In genomic region chr16:20701729-20702521, GRCm38 (mm10) we compare ENCODE assay signal across 9 mouse cellular contexts. TPM values are rescaled to one million over a fixed set of nuclear protein-coding genes. Genes with fewer than 3 reads are reported as not detected.
DNase-seq lines count a peak whose midpoint lies in the region; ATAC-seq and TF ChIP-seq lines count a peak whose summit lies in the region.
"Had no signal": no experiment of that assay in that cellular context is flagged by ENCODE, and none has a peak within 500 bp of the region (broad histone marks: within the 10 kb centered on the region; RNA-seq: fewer than 3 reads in every experiment).

No protein-coding gene starts in this region.

- no peak for ATAC-seq in heart, embryonic 16.5 days (replicated peaks; ENCODE audit: extremely low read depth, insufficient read depth, low FRiP score)
- ATAC-seq in hindbrain, embryonic 15.5 days (ENCODE audit: low FRiP score, low read depth): peak; percentile 9; the same call in 1 of the 2 replicates

- H3K4me1 ChIP-seq in heart, embryonic 16.5 days (ENCODE audit: control insufficient read depth, insufficient read depth, low read length): peaks cover 6% of the 10 kb centered on the region
- peaks cover 21% of the 10 kb centered on the region for H3K4me1 ChIP-seq in hindbrain, embryonic 15.5 days (replicated peaks)

- H3K4me3 ChIP-seq in heart, embryonic 16.5 days (ENCODE audit: low read length): no peak overlapping the region
- no peak overlapping the region for H3K4me3 ChIP-seq in hindbrain, embryonic 15.5 days
- H3K4me3 ChIP-seq in myocyte: no peak overlapping the region
- H3K4me3 ChIP-seq: megakaryocyte, embryonic 14.5 days had no signal

- no peaks in the 10 kb centered on the region for H3K79me2 ChIP-seq in myocyte (ENCODE audit: control insufficient read depth, insufficient read depth)

- no peak for TF ChIP-seq POLR2A in myocyte (IDR thresholded peaks at IDR 0.05; ENCODE audit: insufficient read length, low read depth)

- DNase-seq in heart, adult 9 months (ENCODE audit: low spot score in 2 of 2): no peak
- DNase-seq in embryo, embryonic 11 days: peak; percentile 40
- no peak for DNase-seq in cerebellum, adult 18-20 months
- no peak for DNase-seq in gastrocnemius, postnatal 4 days (ENCODE audit: low spot score in 2 of 2)
- no peak for DNase-seq in kidney, postnatal 25 days

- no peaks in the 10 kb centered on the region; the same call in 1 of the 2 replicates for H3K36me3 ChIP-seq in heart, embryonic 16.5 days (ENCODE audit: control insufficient read depth, insufficient read depth)
- peaks cover 27% of the 10 kb centered on the region for H3K36me3 ChIP-seq in hindbrain, embryonic 15.5 days
- no peaks in the 10 kb centered on the region for H3K36me3 ChIP-seq in myocyte (ENCODE audit: control insufficient read depth, insufficient read depth)

- no peak overlapping the region for H3ac ChIP-seq in myocyte (ENCODE audit: control insufficient read depth, insufficient read length)

- H3K4me2 ChIP-seq in heart, embryonic 16.5 days (ENCODE audit: low read depth, low read length): no peak overlapping the region
- no peak overlapping the region for H3K4me2 ChIP-seq in hindbrain, embryonic 15.5 days
- no peak overlapping the region for H3K4me2 ChIP-seq in myocyte (ENCODE audit: low read depth)

- no peak overlapping the region for H3K27ac ChIP-seq in heart, embryonic 16.5 days (ENCODE audit: low read length)
- H3K27ac ChIP-seq in hindbrain, embryonic 15.5 days (replicated peaks): peak overlapping the region; percentile 59

- 44% methylated on average over 12 of the region's 12 CpGs for WGBS in heart, embryonic 16.5 days
- 14% methylated on average over 12 of the region's 12 CpGs for WGBS in hindbrain, embryonic 15.5 days

- no peaks in the 10 kb centered on the region for H3K27me3 ChIP-seq in heart, embryonic 16.5 days (ENCODE audit: control insufficient read depth, insufficient read depth, low read length)
- no peaks in the 10 kb centered on the region for H3K27me3 ChIP-seq in hindbrain, embryonic 15.5 days
- no peaks in the 10 kb centered on the region for H3K27me3 ChIP-seq in myocyte (ENCODE audit: control insufficient read depth, insufficient read depth, insufficient read length)

- H3K9ac ChIP-seq in heart, embryonic 16.5 days (ENCODE audit: low read length): 0 out of 2 replicates have a peak overlapping the region, but pooled peaks have one; percentile 7
- H3K9ac ChIP-seq in hindbrain, embryonic 15.5 days: no peak overlapping the region

- H3K9me3 ChIP-seq in heart, embryonic 16.5 days (replicated peaks; ENCODE audit: control insufficient read depth, low read length): no peaks in the 10 kb centered on the region
- H3K9me3 ChIP-seq in hindbrain, embryonic 15.5 days: no peaks in the 10 kb centered on the region
- H3K9me3 ChIP-seq: megakaryocyte, embryonic 14.5 days had no signal

TF ChIP-seq in myocyte, 11 proteins besides CTCF, POLR2A, EP300 and RAD21:
- peak in 2 of 3 experiments; percentile 83 to 87 for TF ChIP-seq MYOD1 (IDR thresholded peaks at IDR 0.05; ENCODE audit: control insufficient read depth in 1 of 3, insufficient read length in 2 of 3, low read depth in 2 of 3)
- peak; percentile 63 to 95 (median 79) for TF ChIP-seq MYOG (IDR thresholded peaks at IDR 0.05; ENCODE audit: control insufficient read depth in 1 of 3, insufficient read depth in 1 of 3, insufficient read length in 2 of 3, low read depth in 2 of 3)
- peak; percentile 24 for TF ChIP-seq TCF3 (IDR thresholded peaks at IDR 0.05; ENCODE audit: insufficient read length, low read depth)
- TF ChIP-seq POLR2AphosphoS2 (IDR thresholded peaks at IDR 0.05; ENCODE audit: insufficient read length, low read depth): no peak
- TF ChIP-seq TCF12 (IDR thresholded peaks at IDR 0.05; ENCODE audit: insufficient read depth, poor library complexity, severe bottlenecking): peak; percentile 47

RNA-seq across cellular contexts. Expression of gene Fam131a, which starts 8.9 kb away (rescaled TPM):
- 7.5 and 9.2 TPM in 2 replicates for polyA plus RNA-seq in heart, embryonic 16.5 days (2015; fragmentation: Nextera tagmentation; extraction: Ambion mirVana)
- 45.5 and 47.5 TPM in 2 replicates for polyA plus RNA-seq in hindbrain, embryonic 15.5 days (2015; fragmentation: Nextera tagmentation; extraction: Ambion mirVana)
- 0.62 TPM for polyA plus RNA-seq in myocyte (2012; fragmentation: generic; extraction: Trizol)
- 10 to 100 TPM; 40.5 to 44.9 TPM for total RNA-seq in gastrocnemius, postnatal 4 days (2021)

RNA-seq across cellular contexts. Expression of gene Polr2h, which starts 15.5 kb away (rescaled TPM):
- polyA plus RNA-seq in heart, embryonic 16.5 days (2015; fragmentation: Nextera tagmentation; extraction: Ambion mirVana): 49.0 and 51.8 TPM in 2 replicates
- polyA plus RNA-seq in hindbrain, embryonic 15.5 days (2015; fragmentation: Nextera tagmentation; extraction: Ambion mirVana): 89.0 and 89.8 TPM in 2 replicates
- polyA plus RNA-seq in myocyte (2012; fragmentation: generic; extraction: Trizol): 60.5 TPM
- total RNA-seq in gastrocnemius, postnatal 4 days (2021): 10 to 100 TPM; 20.1 to 20.6 TPM

RNA-seq across cellular contexts. Expression of gene Clcn2, which starts 15.6 kb away (rescaled TPM):
- polyA plus RNA-seq in heart, embryonic 16.5 days (2015; fragmentation: Nextera tagmentation; extraction: Ambion mirVana): 3.8 TPM in 2 replicates
- 33.7 and 36.0 TPM in 2 replicates for polyA plus RNA-seq in hindbrain, embryonic 15.5 days (2015; fragmentation: Nextera tagmentation; extraction: Ambion mirVana)
- polyA plus RNA-seq in myocyte (2012; fragmentation: generic; extraction: Trizol): 4.4 TPM
- total RNA-seq in gastrocnemius, postnatal 4 days (2021): 1 to 10 TPM; 4.5 to 4.9 TPM

RNA-seq across cellular contexts. Expression of gene Chrd, which starts 31.0 kb away (rescaled TPM):
- 1.6 and 1.9 TPM in 2 replicates for polyA plus RNA-seq in heart, embryonic 16.5 days (2015; fragmentation: Nextera tagmentation; extraction: Ambion mirVana)
- polyA plus RNA-seq in hindbrain, embryonic 15.5 days (2015; fragmentation: Nextera tagmentation; extraction: Ambion mirVana): 6.3 and 6.5 TPM in 2 replicates
- polyA plus RNA-seq in myocyte (2012; fragmentation: generic; extraction: Trizol): 14.0 TPM
- 10 to 100 TPM; 10.6 to 10.7 TPM for total RNA-seq in gastrocnemius, postnatal 4 days (2021)

RNA-seq across cellular contexts. Expression of gene Thpo, which starts 32.4 kb away (rescaled TPM):
- polyA plus RNA-seq in heart, embryonic 16.5 days (2015; fragmentation: Nextera tagmentation; extraction: Ambion mirVana): 0.25 and 0.34 TPM in 2 replicates
- polyA plus RNA-seq in hindbrain, embryonic 15.5 days (2015; fragmentation: Nextera tagmentation; extraction: Ambion mirVana): 0.85 and 1.4 TPM in 2 replicates
- polyA plus RNA-seq in myocyte (2012; fragmentation: generic; extraction: Trizol): 1.4 TPM
- 1 to 10 TPM; 1.5 to 1.7 TPM for total RNA-seq in gastrocnemius, postnatal 4 days (2021)
